Mouse (Mus musculus) kidney, adult 2 months (tissue): ENCODE results near the gene Eif3i.
A peak's percentile ranks its signal among the peaks of the same experiment; 100 is the strongest.

ENCODE experiments used
- CTCF ChIP-seq: fragments of 200-500 bp; conservative IDR thresholded peaks from 2 replicates; pipeline ENCODE4 v1.5.1; 2011; ENCODE audit warnings: low read depth, mild to moderate bottlenecking, control low read depth, low read length, moderate library complexity, mixed read lengths; ENCODE audit not compliant: insufficient read depth, insufficient read length
- POLR2A ChIP-seq: fragments of 200-500 bp; IDR thresholded peaks from one replicate; pipeline ENCODE4 v1.6.1; 2011; ENCODE audit warnings: low read depth, low read length, control low read depth

DNA sequence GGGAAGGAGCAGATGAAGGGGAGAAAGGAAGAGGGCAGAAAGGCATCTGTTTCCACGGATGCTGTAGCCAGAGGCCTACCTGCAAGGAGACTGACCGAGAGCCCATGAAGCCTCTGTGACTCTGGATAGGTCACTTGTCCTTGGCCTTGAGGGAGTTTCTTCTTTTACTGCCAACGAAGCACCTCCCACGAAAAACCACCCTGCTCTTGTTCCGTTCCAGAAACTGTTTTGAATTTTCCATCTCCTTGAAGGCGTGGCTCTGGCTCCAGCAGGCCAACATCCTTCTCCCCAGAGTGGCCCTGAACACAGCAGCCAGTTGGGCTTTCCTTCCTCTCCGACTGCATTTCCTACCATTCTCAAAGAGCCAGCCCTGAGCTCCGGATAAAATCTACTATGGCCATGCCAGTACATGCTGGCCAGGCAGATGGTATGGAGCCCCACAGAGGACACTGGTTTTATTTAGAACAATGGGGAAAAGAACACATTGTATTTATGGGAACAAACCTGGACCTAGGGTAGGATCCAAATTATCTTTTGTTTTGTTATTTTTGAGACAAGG, 20.9 kb upstream of the Eif3i start:
- no peak for TF ChIP-seq CTCF
- peak; percentile 7 for TF ChIP-seq POLR2A
